Mouse (Mus musculus): ENCODE results near the gene Mapk8ip1. TPM values are rescaled to one million over a fixed set of nuclear protein-coding genes. Genes with fewer than 3 reads are reported as not detected.

Mapk8ip1 gene
- total and polyA plus RNA-seq, 3 experiments, result 3.8 to 7.1 (median 4.5) TPM

DNA sequence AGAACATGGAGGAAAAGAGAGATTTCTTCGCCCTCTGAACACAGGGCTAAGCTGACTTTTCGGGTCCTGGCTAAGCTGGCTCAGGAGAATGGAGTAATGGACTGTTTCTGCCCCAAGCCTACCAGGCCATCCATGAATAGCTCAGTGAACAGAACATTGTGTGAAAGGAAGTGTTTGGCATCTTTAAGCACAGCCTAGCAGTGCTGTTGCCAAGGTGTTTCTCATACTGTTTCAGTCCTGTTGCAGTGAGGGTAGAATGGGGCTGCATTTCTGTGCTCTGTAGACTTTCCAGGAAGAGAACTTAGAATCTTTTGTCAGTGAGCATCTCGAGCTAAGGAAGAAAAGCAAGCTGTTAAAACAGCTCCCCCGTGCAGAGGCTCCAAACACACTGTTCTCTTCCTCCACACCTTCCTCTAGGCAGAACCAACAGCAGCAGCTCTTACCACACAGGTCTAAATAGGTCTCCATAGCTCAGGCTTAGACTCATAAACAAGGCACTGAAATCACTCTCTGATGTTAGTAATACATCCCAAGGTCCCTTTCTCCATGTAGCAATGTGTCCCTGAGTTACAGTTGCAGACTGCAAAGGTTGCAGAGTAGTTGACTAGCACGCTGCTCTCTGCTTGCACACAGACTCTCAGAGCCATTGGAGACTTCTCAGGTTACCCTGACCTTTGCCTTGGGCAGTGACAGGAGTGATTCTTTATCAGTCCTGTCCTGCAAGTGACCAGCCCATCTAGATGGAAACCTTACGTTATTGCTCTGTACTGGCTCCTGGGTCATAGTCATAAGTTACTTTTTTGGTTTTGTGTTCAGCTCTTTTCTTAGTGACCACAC is 51.3 kb downstream of the Mapk8ip1 start:
- Histone ChIP-seq H3K79me2 (replicated peaks; ENCODE audit: control insufficient read depth, insufficient read depth, low read length) (no peaks in the 10 kb centered on the region), H3K4me3 (no peak overlapping the region), H3K9ac (ENCODE audit: low read depth, low read length) (no peak overlapping the region), H3K27ac (no peak overlapping the region), H3K27me3 (ENCODE audit: control insufficient read depth, insufficient read depth, low read length) (no peaks in the 10 kb centered on the region), H3K4me1 (ENCODE audit: control insufficient read depth, insufficient read depth, low read length) (peaks cover 6% of the 10 kb centered on the region), H3K36me3 (ENCODE audit: control insufficient read depth, insufficient read depth, low read length) (no peaks in the 10 kb centered on the region)
- no peak for TF ChIP-seq CTCF (IDR thresholded peaks at IDR 0.05)
- no peak for TF ChIP-seq POLR2A (IDR thresholded peaks at IDR 0.05; ENCODE audit: insufficient read depth, low read depth, low read length)
- no peak for TF ChIP-seq EP300 (IDR thresholded peaks at IDR 0.05; ENCODE audit: insufficient read depth, low read depth, low read length)
- intact Hi-C loops (cut with DNase I), result no loop called here
- WGBS, result 85% methylated on average over 6 of the region's 6 CpGs
- DNase-seq, result no peak

DNA sequence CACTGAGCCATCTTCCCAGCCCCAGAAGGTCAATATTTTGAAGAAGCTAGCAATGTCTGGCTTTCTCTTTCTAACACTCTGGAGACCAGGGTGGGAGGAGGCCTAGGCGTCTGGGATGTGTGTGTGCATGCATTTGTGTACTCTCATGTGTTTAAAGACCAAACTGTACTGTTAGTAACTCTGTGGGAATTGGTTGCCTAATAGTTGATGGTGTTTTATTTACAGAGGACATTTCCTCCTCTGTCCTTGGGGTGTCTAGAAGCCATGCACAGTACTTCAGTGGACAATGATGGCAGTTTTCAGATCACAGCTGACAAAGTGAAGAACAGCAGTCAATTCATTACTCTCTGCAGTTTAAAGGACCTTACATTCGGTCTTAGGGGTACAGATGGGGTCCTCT is 53.9 kb downstream of the Mapk8ip1 start:
- no peaks in the 10 kb centered on the region for H3K27me3 ChIP-seq (ENCODE audit: control insufficient read depth, insufficient read depth, low read length)
- TF ChIP-seq POLR2A (IDR thresholded peaks at IDR 0.05; ENCODE audit: insufficient read depth, low read depth, low read length) (no peak), CTCF (IDR thresholded peaks at IDR 0.05) (no peak), EP300 (IDR thresholded peaks at IDR 0.05; ENCODE audit: insufficient read depth, low read depth, low read length) (no peak)
- H3K4me1 ChIP-seq (ENCODE audit: control insufficient read depth, insufficient read depth, low read length), result no peaks in the 10 kb centered on the region
- H3K9ac ChIP-seq (ENCODE audit: low read depth, low read length), result no peak overlapping the region
- no peak overlapping the region for H3K27ac ChIP-seq
- no peak for DNase-seq
- no peaks in the 10 kb centered on the region for H3K79me2 ChIP-seq (replicated peaks; ENCODE audit: control insufficient read depth, insufficient read depth, low read length)
- intact Hi-C loops (cut with DNase I), result no loop called here
- WGBS, result 90% methylated on average over 2 of the region's 2 CpGs
- H3K4me3 ChIP-seq, result no peak overlapping the region
- no peaks in the 10 kb centered on the region for H3K36me3 ChIP-seq (ENCODE audit: control insufficient read depth, insufficient read depth, low read length)

DNA sequence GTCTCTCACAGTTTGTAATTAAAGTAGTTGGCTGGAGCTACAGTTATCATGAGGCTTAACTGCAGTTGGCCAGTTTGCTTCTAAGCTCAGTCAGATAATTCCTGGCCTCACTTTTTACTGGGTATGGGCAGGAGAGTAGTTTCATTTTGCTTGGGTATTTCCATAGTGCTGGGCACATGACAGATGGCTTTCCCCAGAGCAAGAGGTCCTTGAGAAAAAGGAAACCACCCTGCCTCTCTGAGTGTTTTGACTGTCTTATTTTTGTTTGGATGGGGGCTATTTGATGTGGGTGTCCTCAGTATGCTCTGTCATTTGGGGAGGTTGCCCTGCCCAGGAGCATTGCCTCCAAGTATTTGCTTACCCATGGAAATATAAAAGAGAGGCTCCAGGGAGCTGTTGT is 58.6 kb downstream of the Mapk8ip1 start:
- Histone ChIP-seq H3K79me2 (replicated peaks; ENCODE audit: control insufficient read depth, insufficient read depth, low read length) (no peaks in the 10 kb centered on the region), H3K9ac (ENCODE audit: low read depth, low read length) (no peak overlapping the region), H3K4me1 (ENCODE audit: control insufficient read depth, insufficient read depth, low read length) (no peaks in the 10 kb centered on the region), H3K36me3 (ENCODE audit: control insufficient read depth, insufficient read depth, low read length) (no peaks in the 10 kb centered on the region), H3K27me3 (ENCODE audit: control insufficient read depth, insufficient read depth, low read length) (no peaks in the 10 kb centered on the region), H3K27ac (no peak overlapping the region), H3K4me3 (no peak overlapping the region)
- TF ChIP-seq POLR2A (IDR thresholded peaks at IDR 0.05; ENCODE audit: insufficient read depth, low read depth, low read length) (no peak), CTCF (IDR thresholded peaks at IDR 0.05) (no peak), EP300 (IDR thresholded peaks at IDR 0.05; ENCODE audit: insufficient read depth, low read depth, low read length) (no peak)
- no peak for DNase-seq
- intact Hi-C loops (cut with DNase I), result no loop called here

Small RNAs within 50 kb of the gene (microRNA-seq; reads per million reads assigned to microRNA genes)
- gene Mir7000, result 0 reads per million in 2 experiments

Other genes starting within 250 kb of the Mapk8ip1 start
- 10 to 100 TPM; 19.6 to 23.1 TPM for gene Pex16, start 26.6 kb downstream of the Mapk8ip1 start, total RNA-seq (2021)
- gene Pex16, start 26.6 kb downstream of the Mapk8ip1 start, polyA plus RNA-seq (2012; rRNA removed), result 35.6 and 36.8 TPM in 2 replicates
- not detected for gene Large2, start 26.4 kb downstream of the Mapk8ip1 start, total RNA-seq (2021)
- 0.50 and 0.84 TPM in 2 replicates for gene Large2, start 26.4 kb downstream of the Mapk8ip1 start, polyA plus RNA-seq (2012; rRNA removed)
- 1 to 10 TPM in 1 of 2 experiments, under 1 TPM in 1; 0.63 to 1.1 TPM for gene 1700029I15Rik, start 18.7 kb downstream of the Mapk8ip1 start, total RNA-seq (2021)
- gene 1700029I15Rik, start 18.7 kb downstream of the Mapk8ip1 start, polyA plus RNA-seq (2012; rRNA removed), result 2.4 and 2.8 TPM in 2 replicates
- gene Cry2, start 32.8 kb upstream of the Mapk8ip1 start, total RNA-seq (2021), result 10 to 100 TPM; 12.7 to 29.3 TPM
- gene Cry2, start 32.8 kb upstream of the Mapk8ip1 start, polyA plus RNA-seq (2012; rRNA removed), result 19.1 and 24.5 TPM in 2 replicates
- gene Slc35c1, start 59.3 kb upstream of the Mapk8ip1 start, total RNA-seq (2021), result 1 to 10 TPM; 5.6 to 6.2 TPM
- 10.9 and 12.9 TPM in 2 replicates for gene Slc35c1, start 59.3 kb upstream of the Mapk8ip1 start, polyA plus RNA-seq (2012; rRNA removed)
- gene Chst1, start 198.4 kb upstream of the Mapk8ip1 start, total RNA-seq (2021), result 1 to 10 TPM; 1.7 to 2.4 TPM
- gene Chst1, start 198.4 kb upstream of the Mapk8ip1 start, polyA plus RNA-seq (2012; rRNA removed), result 8.1 and 8.7 TPM in 2 replicates